Mouse (Mus musculus): ENCODE measurements around the gene Ralgapa2.

- TF ChIP-seq CTCF (IDR thresholded peaks at IDR 0.05; ENCODE audit: low read depth) (no peak), EP300 (IDR thresholded peaks at IDR 0.05; ENCODE audit: low read depth) (no peak)
These were observed 232.5 kb downstream of the Ralgapa2 start for GRCm38 (mm10) chr2:146279430-146280220.

Data from heart, postnatal 0 days (tissue).